Mouse (Mus musculus) myocyte (in vitro differentiated cells): Measurements from ENCODE around the gene Tor2a. TPM values are rescaled to one million over a fixed set of nuclear protein-coding genes. Genes with fewer than 3 reads are reported as not detected.

ENCODE experiments used
- H3K27me3 ChIP-seq: one replicate; pipeline ENCODE4 v1.6.1; 2011; ENCODE audit not compliant: control insufficient read depth, insufficient read depth, insufficient read length
- H3K36me3 ChIP-seq: one replicate; pipeline ENCODE4 v1.6.1; 2011; ENCODE audit not compliant: control insufficient read depth, insufficient read depth
- H3K4me2 ChIP-seq: one replicate; pipeline ENCODE4 v1.6.1; 2011; ENCODE audit warnings: low read depth, control low read depth
- H3K4me3 ChIP-seq: one replicate; pipeline ENCODE4 v1.5.1; 2011; ENCODE audit warnings: mild to moderate bottlenecking, control low read depth, moderate library complexity
- H3K79me2 ChIP-seq: one replicate; pipeline ENCODE4 v1.6.1; 2011; ENCODE audit not compliant: control insufficient read depth, insufficient read depth
- H3ac ChIP-seq: one replicate; pipeline ENCODE4 v1.6.1; 2011; ENCODE audit not compliant: control insufficient read depth, insufficient read length
- CEBPB ChIP-seq: IDR thresholded peaks from 2 replicates; pipeline ENCODE4 v1.6.1; 2011; ENCODE audit warnings: mild to moderate bottlenecking, moderate library complexity; ENCODE audit not compliant: poor library complexity, insufficient read depth, severe bottlenecking
- E2F4 ChIP-seq: IDR thresholded peaks from one replicate; pipeline ENCODE4 v1.6.1; 2011; ENCODE audit warnings: mild to moderate bottlenecking, control low read depth, moderate library complexity; ENCODE audit not compliant: insufficient read depth
- MAX ChIP-seq: IDR thresholded peaks from one replicate; pipeline ENCODE4 v1.6.1; 2011; ENCODE audit warnings: low read depth, mild to moderate bottlenecking, control low read depth
- MYOD1 ChIP-seq, 3 experiments: IDR thresholded peaks; one replicate each; pipeline ENCODE4 v1.6.1; 2011; ENCODE audit warnings: control low read depth in 2 of 3, low read depth in 2 of 3, mild to moderate bottlenecking in 2 of 3, moderate library complexity in 1 of 3; ENCODE audit not compliant: insufficient read length in 2 of 3, control insufficient read depth in 1 of 3
- MYOG ChIP-seq, 3 experiments: IDR thresholded peaks; one replicate each; pipeline ENCODE4 v1.6.1; 2011; ENCODE audit warnings: control low read depth in 2 of 3, low read depth in 2 of 3, mild to moderate bottlenecking in 2 of 3; ENCODE audit not compliant: insufficient read length in 2 of 3, control insufficient read depth in 1 of 3, insufficient read depth in 1 of 3
- POLR2A ChIP-seq: IDR thresholded peaks from one replicate; pipeline ENCODE4 v1.6.1; 2011; ENCODE audit warnings: low read depth, mild to moderate bottlenecking, control low read depth, moderate library complexity; ENCODE audit not compliant: insufficient read length
- POLR2AphosphoS2 ChIP-seq: IDR thresholded peaks from one replicate; pipeline ENCODE4 v1.6.1; 2011; ENCODE audit warnings: low read depth, control low read depth; ENCODE audit not compliant: insufficient read length
- REST ChIP-seq: IDR thresholded peaks from one replicate; pipeline ENCODE4 v1.6.1; 2011; ENCODE audit warnings: mild to moderate bottlenecking, control low read depth, moderate library complexity; ENCODE audit not compliant: insufficient read depth, insufficient read length
- SRF ChIP-seq: IDR thresholded peaks from one replicate; pipeline ENCODE4 v1.6.1; 2011; ENCODE audit warnings: low read depth; ENCODE audit not compliant: control insufficient read depth, insufficient read length
- TCF12 ChIP-seq: IDR thresholded peaks from one replicate; pipeline ENCODE4 v1.6.1; 2011; ENCODE audit warnings: mild to moderate bottlenecking, control low read depth; ENCODE audit not compliant: poor library complexity, insufficient read depth, severe bottlenecking
- TCF3 ChIP-seq: IDR thresholded peaks from one replicate; pipeline ENCODE4 v1.6.1; 2011; ENCODE audit warnings: low read depth, control low read depth; ENCODE audit not compliant: insufficient read length
- USF1 ChIP-seq: IDR thresholded peaks from one replicate; pipeline ENCODE4 v1.6.1; 2011; ENCODE audit warnings: low read depth, mild to moderate bottlenecking, control low read depth, moderate library complexity
- polyA plus RNA-seq: library from polyadenylated mRNA; unstranded; fragments of >200 nt; fragmentation: generic; extraction: Trizol; gene quantifications from one replicate; pipeline ENCODE4 v1.2.1, GENCODE M21; 2012; ENCODE audit warnings: missing spikeins

Tor2a gene
- polyA plus RNA-seq, 1 experiment = 37.3 TPM

- TF ChIP-seq POLR2A (no peak), USF1 (no peak), SRF (no peak), MYOD1 (IDR thresholded peaks at IDR 0.05; ENCODE audit: control insufficient read depth in 1 of 3, insufficient read length in 2 of 3, low read depth in 2 of 3) (no peak), TCF3 (no peak), TCF12 (no peak), POLR2AphosphoS2 (no peak), CEBPB (no peak), E2F4 (no peak), REST (no peak), MYOG (IDR thresholded peaks at IDR 0.05; ENCODE audit: control insufficient read depth in 1 of 3, insufficient read depth in 1 of 3, insufficient read length in 2 of 3, low read depth in 2 of 3) (no peak), MAX (no peak)
- Histone ChIP-seq H3K36me3 (no peaks in the 10 kb centered on the region), H3ac (no peak overlapping the region), H3K4me2 (no peak overlapping the region), H3K4me3 (no peak overlapping the region), H3K27me3 (peaks cover under 1% of the 10 kb centered on the region), H3K79me2 (no peaks in the 10 kb centered on the region)
Observed at GRCm38 (mm10) chr2:32750887-32751664, 6.0 kb upstream of the Tor2a start.

- TF ChIP-seq MYOG (IDR thresholded peaks at IDR 0.05; ENCODE audit: control insufficient read depth in 1 of 3, insufficient read depth in 1 of 3, insufficient read length in 2 of 3, low read depth in 2 of 3) (no peak), MYOD1 (IDR thresholded peaks at IDR 0.05; ENCODE audit: control insufficient read depth in 1 of 3, insufficient read length in 2 of 3, low read depth in 2 of 3) (no peak), TCF3 (no peak), POLR2AphosphoS2 (no peak), MAX (no peak), CEBPB (no peak), USF1 (no peak), E2F4 (no peak), POLR2A (no peak)
- H3ac ChIP-seq = no peak overlapping the region
- no peak overlapping the region for H3K4me2 ChIP-seq
- no peaks in the 10 kb centered on the region for H3K36me3 ChIP-seq
- H3K79me2 ChIP-seq = no peaks in the 10 kb centered on the region
- H3K27me3 ChIP-seq = no peaks in the 10 kb centered on the region
- no peak overlapping the region for H3K4me3 ChIP-seq
Observed at GRCm38 (mm10) chr2:32751665-32752033, 5.4 kb upstream of the Tor2a start.

DNA sequence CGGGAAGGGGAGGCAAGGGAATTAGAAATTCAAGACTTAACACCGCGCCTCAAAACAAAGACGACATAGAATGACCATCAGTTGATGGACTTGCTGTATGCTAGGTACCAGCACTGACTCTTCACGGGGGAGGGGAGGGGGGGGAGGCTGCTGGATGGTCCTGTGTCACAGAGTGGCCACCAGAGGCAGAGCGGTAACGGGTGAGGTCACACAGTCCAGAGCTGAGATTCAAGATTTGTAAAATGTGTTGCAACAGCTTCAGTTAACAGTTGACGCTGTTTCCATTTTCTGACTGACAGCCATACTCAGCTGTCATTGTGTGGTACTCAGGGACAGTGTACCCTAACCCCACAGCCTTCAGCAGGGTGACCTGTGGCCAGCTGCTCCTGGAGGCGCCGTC is 4.9 kb upstream of the Tor2a start:
- TF ChIP-seq CEBPB (no peak), POLR2A (no peak), TCF3 (no peak), SRF (no peak), REST (no peak), MYOG (IDR thresholded peaks at IDR 0.05; ENCODE audit: control insufficient read depth in 1 of 3, insufficient read depth in 1 of 3, insufficient read length in 2 of 3, low read depth in 2 of 3) (no peak), POLR2AphosphoS2 (no peak), MYOD1 (IDR thresholded peaks at IDR 0.05; ENCODE audit: control insufficient read depth in 1 of 3, insufficient read length in 2 of 3, low read depth in 2 of 3) (no peak), TCF12 (no peak), USF1 (no peak), E2F4 (no peak), MAX (no peak)
- no peak overlapping the region for H3ac ChIP-seq
- no peak overlapping the region for H3K4me3 ChIP-seq
- H3K79me2 ChIP-seq = no peaks in the 10 kb centered on the region
- H3K36me3 ChIP-seq = no peaks in the 10 kb centered on the region
- H3K4me2 ChIP-seq = no peak overlapping the region
- H3K27me3 ChIP-seq = no peaks in the 10 kb centered on the region

GRCm38 (mm10) chr2:32756674-32757055 is 369 bp upstream of the Tor2a start:
- peak overlapping the region; percentile 50 for H3ac ChIP-seq
- no peaks in the 10 kb centered on the region for H3K36me3 ChIP-seq
- peak overlapping the region; percentile 34 for H3K4me3 ChIP-seq
- H3K27me3 ChIP-seq = no peaks in the 10 kb centered on the region
- H3K4me2 ChIP-seq = peak overlapping the region; percentile 75
- H3K79me2 ChIP-seq = no peaks in the 10 kb centered on the region
- TF ChIP-seq REST = no peak
- no peak for TF ChIP-seq MAX
- no peak for TF ChIP-seq SRF
- TF ChIP-seq TCF3 = no peak
- no peak for TF ChIP-seq USF1
- no peak for TF ChIP-seq TCF12
- TF ChIP-seq E2F4 = no peak
- TF ChIP-seq POLR2AphosphoS2 = no peak
- no peak for TF ChIP-seq MYOD1 (IDR thresholded peaks at IDR 0.05; ENCODE audit: control insufficient read depth in 1 of 3, insufficient read length in 2 of 3, low read depth in 2 of 3)
- TF ChIP-seq POLR2A = no peak
- TF ChIP-seq MYOG (IDR thresholded peaks at IDR 0.05; ENCODE audit: control insufficient read depth in 1 of 3, insufficient read depth in 1 of 3, insufficient read length in 2 of 3, low read depth in 2 of 3) = no peak
- TF ChIP-seq CEBPB = no peak
